Comparison of ENCODE assay signal across 12 mouse cellular contexts in the genomic region with DNA sequence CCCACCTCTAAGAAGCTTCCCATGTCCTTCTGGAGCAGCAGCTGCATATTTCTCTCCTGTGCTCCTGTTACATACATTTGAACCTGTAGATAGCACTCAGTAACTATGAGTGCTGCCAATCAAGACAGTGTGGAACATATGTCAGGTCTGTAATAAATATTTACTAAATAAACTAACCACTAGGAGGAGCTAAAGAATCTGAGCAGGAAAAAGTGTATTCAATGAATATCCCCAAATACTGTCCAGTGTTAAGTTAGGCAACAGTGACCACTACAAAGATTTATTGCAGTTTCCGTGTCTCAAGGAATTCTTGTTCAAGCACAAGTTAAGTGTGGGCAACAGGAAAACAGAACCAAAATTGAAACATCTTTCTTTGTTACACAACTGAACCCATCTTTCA. TPM values are rescaled to one million over a fixed set of nuclear protein-coding genes. Genes with fewer than 3 reads are reported as not detected.
A peak's percentile ranks its signal among the peaks of the same experiment; 100 is the strongest.
DNase-seq lines count a peak whose midpoint lies in the region; ATAC-seq and TF ChIP-seq lines count a peak whose summit lies in the region.
"Had no signal": no experiment of that assay in that cellular context is flagged by ENCODE, and none has a peak within 500 bp of the region (broad histone marks: within the 10 kb centered on the region; RNA-seq: fewer than 3 reads in every experiment).

No protein-coding gene starts in this region.

- peak overlapping the region; percentile 24 for H3K27ac ChIP-seq in gastrocnemius, adult 2 months
- H3K27ac ChIP-seq in lung, embryonic 14.5 days (ENCODE audit: low read depth), result no peak overlapping the region

- H3K9me3 ChIP-seq in lung, embryonic 14.5 days (ENCODE audit: low read depth, low read length), result no peaks in the 10 kb centered on the region

- peak; percentile 59 for TF ChIP-seq CTCF in gastrocnemius, adult 2 months (IDR thresholded peaks at IDR 0.05)
- TF ChIP-seq CTCF in lung, embryonic 14.5 days (IDR thresholded peaks at IDR 0.05; ENCODE audit: low read depth), result peak; percentile 45; the same call in 1 of the 2 replicates

- H3K27me3 ChIP-seq in lung, embryonic 14.5 days (ENCODE audit: insufficient read depth, low read length), result no peaks in the 10 kb centered on the region

- H3K4me1 ChIP-seq in lung, embryonic 14.5 days (ENCODE audit: insufficient read depth), result no peaks in the 10 kb centered on the region

- H3K9ac ChIP-seq in lung, embryonic 14.5 days, result no peak overlapping the region

- no peaks in the 10 kb centered on the region; the same call in 1 of the 2 replicates for H3K36me3 ChIP-seq in lung, embryonic 14.5 days (ENCODE audit: insufficient read depth)

- 54% methylated on average over 1 of the region's 1 CpGs for WGBS in lung, embryonic 14.5 days

- no peak for DNase-seq in gastrocnemius, adult 2 months
- DNase-seq in gastrocnemius, adult 18-20 months (ENCODE audit: low spot score), result no peak
- peak; percentile 42 for DNase-seq in lung, embryonic 14.5 days
- no peak for DNase-seq in lung, postnatal 4 days
- peak; percentile 9 for DNase-seq in c-Kit-negative CD71-positive TER-119-positive erythroid progenitor cells, embryonic 14.5 days (ENCODE audit: low read depth, low spot score)
- no peak for DNase-seq in adrenal gland, postnatal 10 days
- DNase-seq in kidney, postnatal 25 days, result no peak
- DNase-seq: cerebellum, adult 11-12 months; heart, postnatal 14 days; kidney, postnatal 14 days; right cerebral cortex, postnatal 14 days had no signal

- ATAC-seq in lung, embryonic 14.5 days (ENCODE audit: insufficient read depth), result no peak
- peak; percentile 56; the same call in 1 of the 2 replicates for ATAC-seq in neutrophil, adult 5-6 weeks (ENCODE audit: extremely low read depth, insufficient number of reproducible peaks, low FRiP score, poor library complexity, severe bottlenecking)

- intact Hi-C loops in gastrocnemius, adult 2 months (cut with DNase I), result loop anchor here (5.0 kb wide), 1 partner anchor 218 kb away; a partner anchor contains a TSS

- H3K4me2 ChIP-seq in lung, embryonic 14.5 days, result no peak overlapping the region

- no peak overlapping the region for H3K4me3 ChIP-seq in gastrocnemius, adult 2 months
- H3K4me3 ChIP-seq in lung, embryonic 14.5 days (ENCODE audit: low read depth, low read length), result no peak overlapping the region

RNA-seq across cellular contexts. Expression of a gene that starts 7.5 kb away (rescaled TPM):
- 10 to 100 TPM in 1 of 2 experiments, 1 to 10 TPM in 1; 8.5 to 10.8 TPM for total RNA-seq in gastrocnemius, adult 2 months (2021)
- 1 to 10 TPM; 7.9 TPM for total RNA-seq in gastrocnemius, adult 18-20 months (2021)
- polyA plus RNA-seq in lung, embryonic 14.5 days (2014; fragmentation: Nextera tagmentation; extraction: Ambion mirVana), result 34.2 and 35.0 TPM in 2 replicates
- 38.4 and 44.0 TPM in 2 replicates for total RNA-seq in neutrophil, adult 5-6 weeks (2017)
- total RNA-seq in adrenal gland, postnatal 10 days (2021), result 10 to 100 TPM; 20.2 to 23.8 TPM

RNA-seq across cellular contexts. Expression of a gene that starts 7.6 kb away (rescaled TPM):
- 10 to 100 TPM; 17.9 to 22.6 TPM for total RNA-seq in gastrocnemius, adult 2 months (2021)
- total RNA-seq in gastrocnemius, adult 18-20 months (2021), result 10 to 100 TPM; 18.0 to 22.8 TPM
- 51.2 and 52.0 TPM in 2 replicates for polyA plus RNA-seq in lung, embryonic 14.5 days (2014; fragmentation: Nextera tagmentation; extraction: Ambion mirVana)
- total RNA-seq in neutrophil, adult 5-6 weeks (2017), result 87.2 and 119 TPM in 2 replicates
- 10 to 100 TPM; 32.2 to 40.6 TPM for total RNA-seq in adrenal gland, postnatal 10 days (2021)

Comparison
In these comparisons a context has a peak if more than half of its experiments do, and no peak if none do; other contexts are left out.
1. DNase-seq: peak in lung, embryonic 14.5 days (single experiment) and c-Kit-negative CD71-positive TER-119-positive erythroid progenitor cells, embryonic 14.5 days (single experiment); none in gastrocnemius, adult 2 months (single experiment), gastrocnemius, adult 18-20 months (single experiment), lung, postnatal 4 days (0 of 2), adrenal gland, postnatal 10 days (single experiment) and kidney, postnatal 25 days (0 of 2).